Mouse (Mus musculus): ENCODE measurements around the gene Nfe2l2. TPM values are rescaled to one million over a fixed set of nuclear protein-coding genes. Genes with fewer than 3 reads are reported as not detected.

Nfe2l2 gene
- 93.6 and 103 TPM in 2 replicates for total RNA-seq (2021)
- long read RNA-seq, experiment 1, transcript Nfe2l2-201 (5 exons, 2,475 nt) = major isoform, 79 of 98 reads
- long read RNA-seq, experiment 1, transcript Nfe2l2-202 (2 exons, 1,447 nt) = minor isoform, 8 of 98 reads
- long read RNA-seq, experiment 1, partial matches to known transcripts = 6 of 98 reads
- long read RNA-seq, experiment 1, other reads (novel, unspliced or antisense) = 5 of 98 reads
- long read RNA-seq, experiment 2, transcript Nfe2l2-201 (5 exons, 2,475 nt) = major isoform, 63 of 76 reads
- long read RNA-seq, experiment 2, partial matches to known transcripts = 3 of 76 reads
- long read RNA-seq, experiment 2, other reads (novel, unspliced or antisense) = 9 of 76 reads

DNA sequence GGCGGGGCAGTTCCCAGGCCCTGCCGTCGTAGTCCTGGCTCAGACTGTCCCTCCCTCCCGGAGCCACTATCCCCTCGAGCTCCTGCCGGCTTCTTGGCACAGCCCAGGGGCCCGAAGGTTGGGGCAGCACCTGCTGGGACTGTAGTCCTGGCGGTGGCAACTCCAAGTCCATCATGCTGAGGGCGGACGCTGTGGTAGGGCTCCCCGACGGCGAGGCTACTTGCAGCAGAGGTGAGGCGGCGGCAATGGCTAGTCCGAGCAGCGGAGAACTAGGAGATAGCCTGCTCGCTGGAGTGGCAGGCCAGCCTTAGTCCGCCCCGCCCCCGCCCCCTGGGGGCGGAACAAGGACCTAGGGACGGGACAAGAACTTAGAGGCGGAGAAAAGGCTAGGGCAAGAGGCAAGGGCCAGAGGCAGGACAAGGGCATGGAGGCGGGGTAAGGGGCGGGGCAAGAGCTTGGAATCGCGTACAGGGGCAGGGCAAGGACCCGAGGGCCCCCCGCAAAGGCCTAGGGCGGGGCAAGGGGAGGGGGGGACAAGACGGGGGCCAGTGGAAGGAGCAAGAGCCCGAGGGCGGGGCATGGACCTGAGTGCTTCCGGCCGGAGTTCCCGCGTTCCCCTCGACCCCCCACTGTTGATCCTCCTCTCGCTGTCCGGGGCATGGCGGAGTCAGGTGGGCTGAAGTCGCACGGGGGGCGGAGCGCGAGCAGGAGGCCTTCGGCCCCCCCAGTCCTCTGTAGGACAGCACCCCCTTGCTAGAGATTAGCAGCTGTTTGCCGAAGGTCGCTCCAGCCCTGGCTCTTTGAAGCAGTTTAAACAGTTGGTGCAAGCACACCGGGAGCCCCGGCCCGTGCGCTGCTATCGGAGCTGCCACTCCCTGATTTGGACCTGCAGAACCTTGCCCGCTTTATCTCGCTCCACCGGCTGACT lies at the start of gene Nfe2l2:
Nfe2l2 (minus strand) TSS at position 408 of the 928 bp plus-strand sequence.
- peak; percentile 100 for DNase-seq

DNA sequence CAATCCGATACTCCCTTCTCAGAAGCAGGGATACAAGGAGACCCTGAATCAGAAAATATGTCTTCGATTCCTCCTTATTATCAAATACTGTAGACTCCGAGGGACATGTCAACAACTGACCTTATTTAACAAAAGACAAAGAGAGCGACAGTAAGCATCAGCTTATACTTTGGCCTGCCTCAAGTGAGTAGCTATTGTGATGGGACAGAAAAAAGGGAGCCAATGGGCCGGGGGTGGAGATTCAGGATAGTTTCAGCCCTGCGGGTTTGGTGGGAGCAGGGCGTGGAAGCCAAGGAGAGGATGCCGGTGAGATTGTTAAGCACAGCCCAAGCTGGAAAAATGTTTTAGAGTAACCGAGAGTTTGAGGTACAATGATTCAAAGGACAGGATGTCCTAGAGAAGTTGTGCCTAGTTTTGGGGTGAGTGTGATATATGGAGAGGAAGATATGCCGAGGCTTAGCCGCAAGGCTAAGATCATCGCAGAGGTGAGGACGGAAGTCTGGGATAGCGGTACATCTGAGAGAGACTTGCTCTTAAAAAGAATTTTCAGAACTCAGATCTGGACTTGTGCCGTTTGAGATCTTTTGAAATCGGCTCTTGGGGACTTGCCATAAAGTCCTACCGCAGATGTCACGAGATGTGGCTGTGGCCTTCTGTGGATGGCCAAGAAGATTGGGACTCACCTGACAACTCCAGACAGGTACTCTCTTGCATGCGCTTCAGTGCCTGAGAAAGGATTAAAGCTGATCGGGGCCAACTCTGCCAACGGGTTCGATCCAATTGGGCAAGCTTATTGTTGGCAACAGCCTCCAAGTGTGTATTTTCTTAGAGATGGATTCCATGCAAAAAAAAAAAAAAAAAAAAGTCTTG lies 48.1 kb upstream of the Nfe2l2 start:
- peak; percentile 27 for DNase-seq

DNA sequence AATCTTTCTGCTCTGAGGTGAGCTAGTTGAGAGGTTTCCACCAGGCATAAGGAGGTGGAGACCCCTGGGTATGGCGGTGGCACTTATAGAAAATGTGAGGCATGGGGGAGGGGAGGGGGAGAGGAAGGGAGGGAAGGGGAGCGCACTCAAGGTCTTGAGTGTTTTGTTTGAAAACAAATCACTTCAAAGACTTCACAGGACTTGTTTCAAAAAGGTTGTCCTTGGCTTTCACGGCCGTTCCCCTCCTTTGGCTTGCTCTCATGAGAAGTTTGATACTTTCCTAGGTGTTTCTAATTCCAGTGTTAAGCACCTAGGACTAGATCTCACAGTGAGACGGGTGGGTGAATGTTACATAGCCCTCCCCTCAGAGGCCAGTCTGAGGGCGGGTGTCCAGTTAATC lies 47.5 kb upstream of the Nfe2l2 start:
- DNase-seq = peak; percentile 32

DNA sequence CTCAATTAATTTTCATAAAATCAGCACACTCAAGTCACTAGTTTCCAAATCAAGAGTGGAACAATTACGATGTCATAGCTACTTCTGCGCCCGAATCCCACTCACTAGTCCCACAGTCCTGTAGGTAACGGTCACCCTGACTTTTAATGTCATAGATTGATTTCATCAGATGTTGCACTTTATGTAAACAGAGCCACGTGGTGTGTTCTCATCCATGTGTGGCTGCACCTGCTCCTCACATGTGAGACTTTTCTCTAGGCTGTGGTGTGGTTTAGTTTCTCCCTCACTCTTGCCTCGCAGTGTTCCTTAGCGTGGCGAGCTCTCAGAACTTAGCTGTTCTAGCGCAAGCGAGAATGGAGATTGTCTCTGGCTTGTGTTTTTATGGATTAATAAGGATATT lies 46.4 kb upstream of the Nfe2l2 start:
- DNase-seq = no peak

DNA sequence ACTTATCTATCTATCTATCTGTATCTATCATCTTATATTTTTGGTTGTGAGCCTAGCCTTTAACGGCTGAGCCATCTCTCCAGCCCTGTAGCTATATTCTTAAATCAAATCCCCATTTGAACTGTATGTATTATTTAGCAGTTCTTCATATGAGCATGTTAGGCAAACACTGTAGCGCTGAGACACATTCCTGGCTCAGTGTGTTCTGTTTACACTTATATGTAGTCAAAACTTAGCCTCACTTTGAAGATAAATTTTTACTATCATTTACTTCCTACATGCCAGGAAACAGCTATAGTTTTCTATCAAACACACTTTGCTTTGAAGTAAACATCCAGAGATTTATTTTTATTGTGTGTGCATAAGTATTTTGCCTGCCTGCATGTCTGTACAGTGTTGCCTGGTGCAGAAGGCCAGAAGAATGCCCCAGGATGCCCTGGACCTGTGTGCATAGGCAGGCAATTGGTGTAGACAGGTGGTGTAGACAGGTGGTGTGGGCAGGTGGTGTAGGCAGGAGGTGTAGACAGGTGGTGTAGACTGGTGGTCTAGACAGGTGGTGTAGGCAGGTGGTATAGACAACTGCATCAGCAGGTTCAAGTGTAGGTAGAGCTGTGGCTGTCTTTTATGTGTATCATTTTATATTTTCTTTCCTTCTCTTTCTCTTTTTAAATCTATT lies 45.7 kb upstream of the Nfe2l2 start:
- no peak for DNase-seq

DNA sequence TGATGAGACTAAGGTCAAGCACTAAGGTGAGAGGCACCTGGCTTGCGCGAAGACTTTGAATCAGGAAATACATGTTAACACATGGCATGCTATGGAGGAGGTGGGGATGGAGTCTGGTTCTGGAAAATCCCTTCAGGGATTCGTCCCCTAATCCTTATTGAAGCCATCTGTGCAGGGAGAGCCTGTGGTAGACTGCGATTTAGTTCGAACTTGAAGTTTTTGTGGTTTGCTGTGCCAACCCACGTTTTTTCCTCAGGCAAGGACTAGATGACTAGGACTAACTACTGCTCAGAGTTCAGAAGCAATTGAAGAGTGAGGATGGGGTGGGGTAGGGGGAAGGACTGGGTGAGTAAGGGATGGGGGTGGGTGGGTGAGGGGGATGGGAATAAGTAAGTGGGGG lies 44.4 kb upstream of the Nfe2l2 start:
- no peak for DNase-seq

DNA sequence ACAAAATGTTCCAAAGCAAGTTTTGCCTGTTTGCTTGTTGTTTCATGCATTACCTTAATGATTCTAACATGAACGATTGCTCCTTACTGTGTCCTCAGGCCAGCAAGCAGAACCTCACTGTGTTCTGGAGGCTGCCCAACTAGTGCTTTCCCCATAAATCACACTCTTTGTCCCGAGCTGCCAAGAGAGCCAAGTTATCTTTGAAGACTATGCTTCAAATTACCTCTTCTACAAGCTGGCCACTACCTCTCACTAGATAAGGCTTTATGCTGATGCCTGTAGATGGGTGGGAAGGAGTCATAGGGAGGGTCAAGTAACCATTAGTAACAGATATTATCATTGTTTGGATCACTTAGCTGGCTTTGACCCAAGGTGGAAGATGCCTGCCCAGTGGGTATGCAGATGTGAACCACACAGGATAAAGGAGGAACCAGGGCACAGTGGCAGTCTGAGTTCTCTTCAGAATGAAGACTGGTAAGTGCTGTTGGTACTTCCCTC lies 32.6 kb upstream of the Nfe2l2 start:
- DNase-seq = peak; percentile 67

DNA sequence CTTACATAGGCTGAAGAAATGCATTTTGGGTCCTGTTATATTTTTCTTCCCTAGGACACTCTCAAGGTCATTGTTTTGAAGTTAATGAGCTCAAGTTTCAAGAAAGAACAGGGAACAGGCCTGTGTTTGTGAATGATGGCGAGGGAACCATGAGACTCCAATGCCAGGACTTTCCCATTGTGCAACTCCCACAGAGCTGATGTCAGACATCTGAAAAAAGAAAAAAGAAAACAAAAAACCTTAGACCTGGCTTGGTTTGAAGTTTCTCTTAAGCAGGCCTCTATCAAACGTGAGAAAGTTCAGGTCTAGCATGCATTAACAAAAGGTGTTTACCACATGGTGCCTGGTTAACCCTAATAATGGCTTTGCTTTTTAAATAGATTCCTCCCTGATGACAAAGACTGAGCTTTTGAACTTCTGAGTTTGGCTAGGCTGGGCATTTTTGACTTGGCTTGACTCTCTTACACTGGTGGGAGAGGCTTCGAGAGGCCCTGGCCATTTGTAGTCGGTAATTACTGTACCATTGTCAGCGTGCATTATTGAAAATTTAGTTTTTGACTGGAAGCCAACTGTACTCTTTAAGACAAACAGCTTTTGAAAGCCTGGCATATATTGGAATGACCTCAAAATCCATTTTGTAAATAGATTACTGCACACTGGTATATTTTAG lies 29.9 kb upstream of the Nfe2l2 start:
- DNase-seq = peak; percentile 50

DNA sequence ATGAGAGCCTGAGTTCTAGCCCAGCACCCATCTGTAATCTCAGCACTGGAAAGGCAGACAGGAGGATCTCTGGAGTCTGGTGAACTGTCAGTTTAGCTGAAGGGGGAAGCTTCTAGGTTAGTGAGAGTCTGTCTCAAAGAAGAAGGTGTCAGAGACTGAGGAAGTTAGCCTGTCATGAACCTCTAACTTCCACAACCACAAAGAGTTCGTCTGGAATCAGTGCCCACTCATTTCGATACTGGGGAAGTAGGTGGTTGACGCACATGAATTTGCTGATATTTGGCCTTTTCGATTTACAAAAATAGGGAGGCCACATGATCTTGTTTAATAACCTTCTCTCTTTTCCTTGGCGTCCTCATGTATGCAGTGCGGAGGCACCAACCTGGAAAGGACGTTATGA lies 28.7 kb upstream of the Nfe2l2 start:
- no peak for DNase-seq

DNA sequence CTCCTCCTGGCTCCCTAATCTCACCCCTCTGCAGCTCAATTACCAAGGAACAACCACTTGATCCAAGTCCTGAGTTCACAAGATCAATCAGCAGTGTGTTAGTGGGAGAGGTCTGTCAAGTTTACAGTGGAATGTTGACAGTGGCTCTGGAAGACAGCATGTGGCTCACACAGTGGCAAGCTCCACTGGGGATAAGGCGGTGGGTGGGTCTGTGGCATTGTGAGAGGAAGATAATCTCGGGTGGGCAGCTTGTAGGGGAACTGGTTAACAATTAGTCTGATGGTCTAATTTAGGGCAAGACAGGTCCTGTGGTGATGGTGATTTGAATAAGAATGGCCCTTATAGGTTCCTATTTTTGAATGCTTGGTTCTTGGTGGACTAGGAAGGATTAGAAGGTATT lies 27.5 kb upstream of the Nfe2l2 start:
- no peak for DNase-seq

DNA sequence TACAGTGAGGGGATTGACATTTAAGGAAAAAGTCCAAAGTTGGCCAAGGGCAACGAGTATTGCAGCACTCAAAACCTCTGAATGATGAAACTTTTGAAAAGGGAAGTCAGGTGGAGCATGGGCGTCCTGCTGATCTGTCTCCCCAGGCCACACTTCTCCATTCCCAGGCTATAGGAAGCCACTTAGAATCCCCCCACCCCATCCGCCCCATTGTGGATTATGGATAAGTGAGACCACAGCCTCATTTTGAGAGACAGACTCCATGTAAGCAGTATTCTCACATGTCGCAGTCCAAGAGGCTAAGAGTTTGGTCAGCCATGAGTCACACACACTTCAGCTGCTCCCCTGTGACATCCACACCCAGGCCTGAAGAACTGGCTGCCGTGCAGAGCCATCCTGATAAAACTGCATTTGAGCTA lies 26.8 kb upstream of the Nfe2l2 start:
- DNase-seq = peak; percentile 45

DNA sequence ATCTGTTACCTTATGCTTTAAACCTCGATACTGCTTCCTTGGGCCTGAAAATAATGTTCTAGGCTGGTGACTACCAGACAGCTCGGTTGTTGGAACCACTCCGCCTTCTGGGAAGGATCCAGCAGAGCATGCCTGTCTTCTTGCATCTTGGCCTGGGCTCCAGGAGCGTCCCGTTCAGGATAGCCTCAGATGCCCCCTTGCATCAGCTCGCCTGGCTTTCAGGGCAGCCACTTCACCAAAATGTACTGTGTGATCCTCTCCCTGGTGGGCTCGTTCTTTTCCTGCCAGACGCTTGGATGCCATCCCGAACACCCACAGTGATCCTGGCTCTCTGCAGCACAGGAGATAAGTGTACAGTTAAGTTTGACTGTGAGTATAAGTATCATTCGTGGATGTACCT lies 25.6 kb upstream of the Nfe2l2 start:
- DNase-seq = peak; percentile 47

DNA sequence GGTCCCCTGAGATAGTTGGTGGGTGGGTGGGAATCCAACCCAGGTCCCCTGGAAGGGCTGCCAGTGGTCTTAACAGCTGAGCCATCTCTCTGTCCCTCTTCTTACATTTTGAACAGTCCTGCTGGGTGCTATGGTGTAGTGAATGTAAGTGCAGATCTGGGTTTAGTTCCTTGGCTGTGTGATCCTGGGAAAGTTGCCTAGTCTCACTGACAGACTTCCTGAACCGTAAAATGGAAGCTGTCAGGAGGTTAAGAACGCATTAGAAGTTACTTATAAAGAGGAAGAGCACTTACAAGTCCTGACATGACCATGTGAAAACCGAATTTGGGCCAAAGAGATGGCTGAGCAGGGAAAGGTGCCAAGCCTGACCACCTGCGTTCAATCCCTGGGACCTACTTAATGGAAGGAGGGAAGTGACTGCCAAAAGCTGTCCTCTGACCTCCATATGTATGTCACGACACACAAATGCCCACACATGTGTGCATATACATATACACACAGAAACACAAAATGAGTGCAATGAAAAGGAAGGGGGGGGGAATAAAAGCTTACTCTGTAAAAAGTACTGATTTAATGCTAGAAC lies 20.5 kb upstream of the Nfe2l2 start:
- DNase-seq = no peak

DNA sequence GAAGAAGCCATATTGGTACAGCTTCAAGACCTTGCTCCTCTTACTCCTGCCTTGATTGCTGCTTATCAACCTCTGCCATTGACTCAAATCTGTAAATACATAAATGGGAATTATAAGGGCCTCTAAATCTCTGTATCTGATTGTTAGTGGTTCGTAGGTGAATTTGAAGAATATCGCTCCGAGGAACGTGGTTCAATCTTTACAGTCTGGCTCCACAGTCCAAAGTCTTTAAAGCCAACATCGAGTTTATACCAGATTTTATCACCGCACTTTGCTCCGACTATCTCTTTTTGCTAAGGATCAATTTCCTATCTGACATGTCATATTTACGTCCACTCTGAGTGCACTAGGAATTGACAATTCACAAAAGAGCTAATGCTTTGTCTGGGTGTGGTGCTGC lies 19.0 kb upstream of the Nfe2l2 start:
- no peak for DNase-seq

DNA sequence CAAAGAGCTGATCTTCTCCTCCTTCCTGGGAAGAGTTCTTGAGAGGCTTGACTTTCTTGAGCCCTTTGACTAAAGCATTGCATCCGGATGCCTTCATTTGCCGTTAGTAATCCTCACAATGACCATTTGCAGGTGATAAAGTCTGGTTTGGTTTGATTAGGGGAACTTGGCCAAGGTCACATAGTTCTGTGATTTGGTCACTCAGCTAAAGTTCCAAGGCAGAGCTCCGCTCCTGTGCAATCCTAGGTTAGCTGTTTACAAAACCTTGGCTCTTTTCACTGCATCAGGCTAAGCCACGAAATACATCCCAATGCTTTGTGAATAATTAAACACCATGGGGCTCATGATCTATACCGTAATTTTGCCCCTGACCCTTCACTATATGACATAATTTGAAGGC lies 18.5 kb upstream of the Nfe2l2 start:
- DNase-seq = peak; percentile 40

DNA sequence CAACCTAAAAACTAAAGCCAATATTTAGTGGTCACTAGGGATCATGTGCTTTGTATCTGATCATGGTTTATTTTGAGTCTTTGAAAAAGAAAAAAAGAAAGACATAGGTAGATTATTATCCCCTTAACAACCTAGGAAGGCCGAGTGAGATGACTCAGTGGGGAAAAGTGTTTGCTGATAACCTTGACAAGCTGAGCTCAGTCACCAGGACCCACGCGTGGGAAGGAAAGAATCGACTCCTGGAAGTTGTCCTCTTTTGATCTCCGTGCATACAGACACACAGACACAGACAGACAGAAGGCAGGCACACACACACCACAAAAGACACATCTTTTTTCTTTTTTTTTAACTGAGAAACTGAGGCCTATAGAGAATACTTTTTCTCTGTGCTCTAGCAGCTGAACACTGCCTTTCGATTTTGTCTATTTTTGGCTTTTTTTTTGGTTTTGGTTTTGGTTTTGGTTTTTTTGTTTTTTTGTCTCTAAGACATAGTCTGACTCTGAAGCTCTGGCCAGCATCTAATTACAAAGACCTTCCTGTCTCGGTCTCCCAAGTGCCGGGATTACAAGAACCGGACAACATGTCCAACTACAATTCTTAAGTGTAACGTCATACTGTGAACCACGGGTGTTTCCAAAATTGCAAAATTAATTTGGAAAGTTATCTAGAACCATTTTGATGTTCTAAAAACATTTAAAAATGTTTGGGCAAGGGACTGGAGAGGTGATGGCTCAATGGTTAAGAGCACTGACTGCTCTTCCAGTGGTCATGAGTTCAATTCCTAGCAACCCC lies 16.0 kb upstream of the Nfe2l2 start:
- no peak for DNase-seq

DNA sequence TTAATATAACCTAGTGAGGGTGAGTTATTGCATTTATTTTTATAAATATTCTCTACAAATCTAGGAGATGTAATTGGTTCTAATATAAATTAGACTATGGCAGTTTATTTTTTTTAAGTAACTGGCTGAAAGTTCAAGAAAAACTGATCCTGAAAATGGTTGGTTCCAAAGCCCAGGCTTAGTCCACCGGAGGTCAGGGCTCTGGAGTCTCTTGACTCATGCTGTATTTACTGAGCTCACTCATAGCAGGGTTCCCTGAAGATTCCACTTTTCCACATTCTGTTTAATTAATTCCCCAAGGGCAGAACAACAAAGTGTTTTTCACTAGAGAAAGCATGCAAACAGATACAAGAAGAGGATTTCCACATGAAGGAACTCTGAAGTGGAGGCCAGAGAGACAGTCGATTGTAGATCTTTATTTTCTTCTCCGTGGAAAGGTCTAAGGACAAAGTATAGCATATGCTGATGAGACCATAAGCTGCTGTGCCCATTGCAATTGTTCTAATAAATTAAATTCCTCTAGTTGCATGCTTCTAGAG lies 15.0 kb upstream of the Nfe2l2 start:
- no peak for DNase-seq

DNA sequence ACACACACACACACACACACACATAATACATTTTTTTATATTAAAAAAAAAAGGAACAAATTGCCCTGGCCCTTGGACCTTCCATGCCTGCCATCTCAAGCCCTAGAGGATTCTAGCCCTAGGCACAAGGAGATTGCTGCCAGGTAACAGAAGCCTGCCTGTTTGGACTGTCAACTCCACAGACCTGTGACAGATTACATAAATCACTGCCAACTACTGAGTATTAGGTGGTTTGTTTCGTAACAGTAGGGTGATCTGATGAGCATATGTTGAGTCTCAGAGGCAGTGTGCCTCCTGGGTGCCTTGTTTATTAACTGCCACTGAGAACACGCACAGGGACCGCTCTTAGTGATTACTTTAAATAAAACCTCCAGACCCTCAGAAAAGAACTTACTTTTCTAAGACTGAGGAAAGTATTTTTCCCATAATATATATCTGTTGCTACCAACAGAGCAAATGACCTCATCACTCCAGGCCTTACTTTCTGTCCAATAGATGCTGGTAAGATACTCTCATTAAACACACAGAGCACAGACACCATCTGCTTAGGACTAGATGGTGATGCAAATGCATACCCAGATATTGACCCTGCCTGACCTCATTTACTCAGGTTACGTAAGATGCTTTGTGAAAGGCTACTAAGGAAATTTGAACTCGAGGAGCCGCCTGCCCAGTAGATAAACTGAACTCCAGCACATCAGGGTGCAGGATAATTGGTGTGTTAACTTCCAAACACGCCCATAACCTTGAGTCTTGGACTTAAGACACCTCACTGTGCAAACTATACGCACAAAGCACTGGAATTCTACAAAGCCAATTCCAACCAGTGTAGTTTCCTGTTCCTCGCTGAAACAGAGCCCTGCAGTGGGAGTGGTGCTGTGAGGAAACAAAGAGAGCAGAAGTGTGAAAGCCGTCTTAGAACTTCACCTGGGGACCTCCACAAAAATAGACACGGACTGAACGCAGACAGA lies 11.9 kb upstream of the Nfe2l2 start:
- DNase-seq = no peak
